Mouse (Mus musculus): ENCODE measurements around the gene Dmp1.

- no peak for TF ChIP-seq TCF12 (IDR thresholded peaks at IDR 0.05; ENCODE audit: insufficient read depth, poor library complexity, severe bottlenecking)
- TF ChIP-seq USF1 (IDR thresholded peaks at IDR 0.05; ENCODE audit: low read depth), result no peak
- no peak for TF ChIP-seq POLR2A (IDR thresholded peaks at IDR 0.05; ENCODE audit: insufficient read length, low read depth)
- no peak for TF ChIP-seq REST (IDR thresholded peaks at IDR 0.05; ENCODE audit: insufficient read depth, insufficient read length)
- no peak for TF ChIP-seq TCF3 (IDR thresholded peaks at IDR 0.05; ENCODE audit: insufficient read length, low read depth)
- no peak for TF ChIP-seq POLR2AphosphoS2 (IDR thresholded peaks at IDR 0.05; ENCODE audit: insufficient read length, low read depth)
- no peak for TF ChIP-seq CEBPB (IDR thresholded peaks at IDR 0.05; ENCODE audit: insufficient read depth, poor library complexity, severe bottlenecking)
- TF ChIP-seq MAX (IDR thresholded peaks at IDR 0.05; ENCODE audit: low read depth), result no peak
- no peak for TF ChIP-seq MYOG (IDR thresholded peaks at IDR 0.05; ENCODE audit: control insufficient read depth in 1 of 3, insufficient read depth in 1 of 3, insufficient read length in 2 of 3, low read depth in 2 of 3)
These were observed 7.3 kb upstream of the Dmp1 start for GRCm38 (mm10) chr5:104195086-104195485.
